Mouse (Mus musculus) myocyte (in vitro differentiated cells): Measurements from ENCODE around the gene Ttll6.

Experiments used
- CEBPB ChIP-seq: IDR thresholded peaks from 2 replicates; pipeline ENCODE4 v1.6.1; 2011; ENCODE audit warnings: mild to moderate bottlenecking, moderate library complexity; ENCODE audit not compliant: poor library complexity, insufficient read depth, severe bottlenecking
- MAX ChIP-seq: IDR thresholded peaks from one replicate; pipeline ENCODE4 v1.6.1; 2011; ENCODE audit warnings: low read depth, mild to moderate bottlenecking, control low read depth
- MYOG ChIP-seq, 3 experiments: IDR thresholded peaks; one replicate each; pipeline ENCODE4 v1.6.1; 2011; ENCODE audit warnings: control low read depth in 2 of 3, low read depth in 2 of 3, mild to moderate bottlenecking in 2 of 3; ENCODE audit not compliant: insufficient read length in 2 of 3, control insufficient read depth in 1 of 3, insufficient read depth in 1 of 3
- POLR2A ChIP-seq: IDR thresholded peaks from one replicate; pipeline ENCODE4 v1.6.1; 2011; ENCODE audit warnings: low read depth, mild to moderate bottlenecking, control low read depth, moderate library complexity; ENCODE audit not compliant: insufficient read length
- POLR2AphosphoS2 ChIP-seq: IDR thresholded peaks from one replicate; pipeline ENCODE4 v1.6.1; 2011; ENCODE audit warnings: low read depth, control low read depth; ENCODE audit not compliant: insufficient read length

DNA sequence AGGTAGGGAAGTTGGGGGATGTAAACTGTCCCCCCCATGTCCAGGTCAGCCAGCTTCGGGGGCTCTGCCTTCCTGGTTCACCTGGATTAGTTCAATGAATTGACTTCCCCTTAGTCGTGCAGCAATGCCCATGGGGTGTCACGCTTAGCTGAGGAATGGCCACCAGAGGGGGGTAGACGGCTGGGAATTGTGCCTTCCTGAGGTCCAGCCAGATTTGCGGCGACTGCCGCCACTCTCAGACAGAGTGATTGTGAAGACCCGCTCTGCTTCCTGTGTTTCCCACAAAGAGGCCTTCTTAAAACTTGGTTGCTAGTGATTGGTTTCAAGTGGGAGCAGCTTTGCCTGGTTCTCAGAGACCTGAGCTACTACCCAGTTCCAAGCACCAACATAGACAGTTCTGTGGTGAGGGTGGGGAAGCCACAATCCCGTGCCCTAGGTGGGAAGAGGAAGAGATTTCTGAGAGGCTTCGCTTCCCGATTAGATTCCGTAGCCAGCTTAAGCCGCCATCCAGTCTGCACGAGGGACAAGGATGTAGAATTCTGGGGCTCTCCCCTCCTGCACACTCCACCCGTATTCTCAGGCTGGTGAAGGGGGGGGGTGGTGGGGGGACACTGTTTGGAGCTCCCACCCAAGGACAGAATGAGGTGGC, 12.2 kb downstream of the Ttll6 start:
- TF ChIP-seq POLR2A, result no peak
- TF ChIP-seq POLR2AphosphoS2, result no peak
- TF ChIP-seq MYOG (IDR thresholded peaks at IDR 0.05; ENCODE audit: control insufficient read depth in 1 of 3, insufficient read depth in 1 of 3, insufficient read length in 2 of 3, low read depth in 2 of 3), result no peak
- no peak for TF ChIP-seq MAX
- TF ChIP-seq CEBPB, result no peak
